Mouse (Mus musculus) heart, embryonic 14.5 days (tissue): ENCODE results near the gene Celf1. TPM values are rescaled to one million over a fixed set of nuclear protein-coding genes. Genes with fewer than 3 reads are reported as not detected.

Experiments
- ATAC-seq: fragments of 200-750 bp; cut with Nextera tagmentation; 2 replicates; pipeline ENCODE4 v1.8.0; 2017; ENCODE audit warnings: low read depth, moderate TSS enrichment; ENCODE audit not compliant: insufficient number of reproducible peaks, insufficient read depth, low FRiP score
- H3K27ac ChIP-seq, 2 experiments: fragments of 200-500 bp in 1 of 2; fragments of 300-500 bp in 1 of 2; sonication (generic) in 1 of 2; replicated peaks in 1 of 2; 2 replicates each; pipeline ENCODE4 v1.5.1; 2012 to 2014; ENCODE audit warnings: low read depth in 2 of 2, low read length in 2 of 2, control low read depth in 1 of 2, mild to moderate bottlenecking in 1 of 2, mixed read lengths in 1 of 2; ENCODE audit not compliant: control insufficient read depth in 1 of 2, insufficient read depth in 1 of 2
- H3K27me3 ChIP-seq: fragments of 300-500 bp; sonication (generic); 2 replicates; pipeline ENCODE4 v1.6.1; 2014; ENCODE audit warnings: mild to moderate bottlenecking, low read length, control low read depth; ENCODE audit not compliant: control insufficient read depth, insufficient read depth
- H3K36me3 ChIP-seq: fragments of 300-500 bp; sonication (generic); 2 replicates; pipeline ENCODE4 v1.6.1; 2014; ENCODE audit warnings: mild to moderate bottlenecking, control low read depth, low read length, mixed read lengths; ENCODE audit not compliant: control insufficient read depth, insufficient read depth
- H3K4me1 ChIP-seq, 2 experiments: fragments of 200-500 bp in 1 of 2; fragments of 300-500 bp in 1 of 2; sonication (generic) in 1 of 2; 2 replicates each; pipeline ENCODE4 v1.6.1; 2012 to 2014; ENCODE audit warnings: low read length in 2 of 2, control low read depth in 1 of 2, mixed read lengths in 1 of 2; ENCODE audit not compliant: control insufficient read depth in 2 of 2, insufficient read depth in 2 of 2
- H3K4me2 ChIP-seq: fragments of 300-500 bp; sonication (generic); 2 replicates; pipeline ENCODE4 v1.6.1; 2014; ENCODE audit warnings: mild to moderate bottlenecking, low read length
- H3K4me3 ChIP-seq, 2 experiments: fragments of 200-500 bp in 1 of 2; fragments of 300-500 bp in 1 of 2; sonication (generic) in 1 of 2; 2 replicates each; pipeline ENCODE4 v1.5.1; 2012 to 2014; ENCODE audit warnings: low read length in 2 of 2, mild to moderate bottlenecking in 2 of 2, control low read depth in 1 of 2, low read depth in 1 of 2, moderate library complexity in 1 of 2; ENCODE audit not compliant: control insufficient read depth in 1 of 2, insufficient read depth in 1 of 2
- H3K9ac ChIP-seq: fragments of 300-500 bp; sonication (generic); 2 replicates; pipeline ENCODE4 v1.6.1; 2014; ENCODE audit warnings: mild to moderate bottlenecking, low read length
- H3K9me3 ChIP-seq: fragments of 300-500 bp; sonication (generic); 2 replicates; pipeline ENCODE4 v1.6.1; 2016; ENCODE audit warnings: low read length, control low read depth; ENCODE audit not compliant: control insufficient read depth
- WGBS: fragments of 180-500 bp; shearing (Covaris S2); extraction: QIAGEN DNeasy Blood & Tissue Kit; methylation state at CpG from one replicate; pipeline ENCODE4 v1.1.7; 2014; 5-methylcytosine and 5-hydroxymethylcytosine counted together
- polyA plus RNA-seq: library from polyadenylated mRNA; unstranded; fragments of >200 nt; fragmentation: Nextera tagmentation; extraction: Ambion mirVana; gene quantifications from 2 replicates; pipeline ENCODE4 v1.2.1, GENCODE M21; 2014

Gene Celf1
- polyA plus RNA-seq, 1 experiment from 2014 or later: 76.6 TPM

- WGBS: 15% methylated on average over 7 of the region's 7 CpGs
- Histone ChIP-seq H3K4me1 (peaks cover 2 to 26% of the 10 kb centered on the region in 2 experiments; a peak in 3 of 4 replicates), H3K27ac (peak overlapping the region; percentile 88 to 96), H3K27me3 (no peaks in the 10 kb centered on the region), H3K4me3 (peak overlapping the region; percentile 33 to 35; a peak in 3 of 4 replicates), H3K36me3 (no peaks in the 10 kb centered on the region), H3K9ac (peak overlapping the region; percentile 65), H3K4me2 (peak overlapping the region; percentile 66), H3K9me3 (no peaks in the 10 kb centered on the region)
- peak; percentile 88 for ATAC-seq
Measured at GRCm38 (mm10) chr2:90964811-90965465, 24.8 kb downstream of the Celf1 start.

GRCm38 (mm10) chr2:90965466-90966080, 25.4 kb downstream of the Celf1 start:
- Histone ChIP-seq H3K36me3 (no peaks in the 10 kb centered on the region), H3K9ac (peak overlapping the region; percentile 65), H3K27ac (peak overlapping the region; percentile 88 to 96), H3K4me3 (peak overlapping the region; percentile 33 to 35; a peak in 3 of 4 replicates), H3K4me2 (peak overlapping the region; percentile 66), H3K4me1 (peaks cover 2 to 30% of the 10 kb centered on the region in 2 experiments), H3K9me3 (no peaks in the 10 kb centered on the region), H3K27me3 (no peaks in the 10 kb centered on the region)
- ATAC-seq: no peak
- 3% methylated on average over 2 of the region's 2 CpGs for WGBS

GRCm38 (mm10) chr2:90970606-90971005, 30.4 kb downstream of the Celf1 start:
- Histone ChIP-seq H3K36me3 (peaks cover 13% of the 10 kb centered on the region; the same call in 1 of the 2 replicates), H3K9me3 (no peaks in the 10 kb centered on the region), H3K4me3 (no peak overlapping the region), H3K4me2 (no peak overlapping the region), H3K4me1 (peaks cover 0 to 35% of the 10 kb centered on the region in 2 experiments; a peak in 3 of 4 replicates), H3K27ac (peak overlapping the region; percentile 33 to 41; a peak in 2 of 4 replicates), H3K27me3 (no peaks in the 10 kb centered on the region), H3K9ac (no peak overlapping the region; the same call in 1 of the 2 replicates)
- no peak for ATAC-seq

GRCm38 (mm10) chr2:90974101-90974500, 33.9 kb downstream of the Celf1 start:
- Histone ChIP-seq H3K27me3 (no peaks in the 10 kb centered on the region), H3K4me1 (peaks cover 2 to 27% of the 10 kb centered on the region in 2 experiments; a peak in 3 of 4 replicates), H3K36me3 (peaks cover 13% of the 10 kb centered on the region; the same call in 1 of the 2 replicates), H3K9ac (no peak overlapping the region), H3K9me3 (no peaks in the 10 kb centered on the region), H3K27ac (no peak overlapping the region), H3K4me2 (no peak overlapping the region), H3K4me3 (no peak overlapping the region)
- ATAC-seq: no peak

- Histone ChIP-seq H3K4me2 (no peak overlapping the region), H3K36me3 (peaks cover 13% of the 10 kb centered on the region; the same call in 1 of the 2 replicates), H3K9ac (no peak overlapping the region), H3K4me1 (peaks cover 2 to 20% of the 10 kb centered on the region in 2 experiments; a peak in 3 of 4 replicates), H3K4me3 (no peak overlapping the region), H3K27ac (no peak overlapping the region), H3K27me3 (no peaks in the 10 kb centered on the region), H3K9me3 (no peaks in the 10 kb centered on the region)
- 82% methylated on average over 7 of the region's 7 CpGs for WGBS
- no peak for ATAC-seq
Measured at GRCm38 (mm10) chr2:90975181-90975835, 35.1 kb downstream of the Celf1 start.

GRCm38 (mm10) chr2:90976590-90976989, 36.4 kb downstream of the Celf1 start:
- Histone ChIP-seq H3K27me3 (no peaks in the 10 kb centered on the region), H3K4me2 (no peak overlapping the region), H3K9me3 (no peaks in the 10 kb centered on the region), H3K27ac (no peak overlapping the region), H3K36me3 (peaks cover 12% of the 10 kb centered on the region; the same call in 1 of the 2 replicates), H3K9ac (no peak overlapping the region), H3K4me1 (peaks cover 2 to 7% of the 10 kb centered on the region in 2 experiments; a peak in 2 of 4 replicates), H3K4me3 (no peak overlapping the region)
- no peak for ATAC-seq
- WGBS: 56% methylated on average over 2 of the region's 2 CpGs

GRCm38 (mm10) chr2:90977291-90977690, 37.1 kb downstream of the Celf1 start:
- Histone ChIP-seq H3K27ac (0 out of 4 replicates have a peak overlapping the region, but pooled peaks of 1 of the 2 experiments have one; percentile 9), H3K9ac (no peak overlapping the region), H3K27me3 (no peaks in the 10 kb centered on the region), H3K9me3 (no peaks in the 10 kb centered on the region), H3K4me3 (no peak overlapping the region), H3K36me3 (0 out of 2 replicates have a peak, but pooled peaks cover 5% of the 10 kb centered on the region), H3K4me2 (no peak overlapping the region), H3K4me1 (peaks cover 2 to 4% of the 10 kb centered on the region in 2 experiments; a peak in 1 of 4 replicates)
- WGBS: 61% methylated on average over 4 of the region's 4 CpGs
- ATAC-seq: no peak
